Mouse (Mus musculus) cerebellum, adult 2 months (tissue): ENCODE data around the gene Krt80. TPM values are rescaled to one million over a fixed set of nuclear protein-coding genes. Genes with fewer than 3 reads are reported as not detected.
A peak's percentile ranks its signal among the peaks of the same experiment; 100 is the strongest.

Experiments used
- DNase-seq, 2 experiments: peaks; one replicate each; pipeline ENCODE4 v3.0.0; 2021
- H3K27ac ChIP-seq: fragments of 200-500 bp; 2 replicates; pipeline ENCODE4 v1.5.1; 2012; ENCODE audit warnings: low read length, control low read depth, inconsistent platforms; ENCODE audit not compliant: insufficient read depth
- H3K27me3 ChIP-seq: fragments of 200-500 bp; 2 replicates; pipeline ENCODE4 v1.6.1; 2012; ENCODE audit warnings: inconsistent platforms, mild to moderate bottlenecking, low read length, moderate library complexity; ENCODE audit not compliant: control insufficient read depth, insufficient read depth
- H3K4me1 ChIP-seq: fragments of 200-500 bp; 2 replicates; pipeline ENCODE4 v1.6.1; 2011; ENCODE audit warnings: low read length; ENCODE audit not compliant: control insufficient read depth, insufficient read depth
- H3K4me3 ChIP-seq: fragments of 200-500 bp; replicated peaks from 2 replicates; pipeline ENCODE3; 2011; ENCODE audit warnings: mild to moderate bottlenecking, low read depth, low read length, control low read depth; ENCODE audit not compliant: insufficient read depth
- CTCF ChIP-seq: fragments of 200-500 bp; IDR thresholded peaks from 2 replicates; pipeline ENCODE4 v1.5.1; 2011; ENCODE audit warnings: low read depth, mild to moderate bottlenecking, control low read depth, low read length, moderate library complexity, borderline replicate concordance; ENCODE audit not compliant: insufficient read depth
- POLR2A ChIP-seq: fragments of 200-500 bp; IDR thresholded peaks from 2 replicates; pipeline ENCODE4 v1.6.1; 2011; ENCODE audit warnings: low read length, control low read depth, borderline replicate concordance; ENCODE audit not compliant: insufficient read depth
- WGBS: fragments of 180-500 bp; shearing (Covaris S2); methylation state at CpG from one replicate; pipeline ENCODE4 v1.1.7; 2018; 5-methylcytosine and 5-hydroxymethylcytosine counted together
- polyA plus RNA-seq: library from polyadenylated mRNA; depleted of rRNA; stranded (reverse); fragments of >200 nt; gene quantifications from 2 replicates; pipeline ENCODE4 v1.2.3, GENCODE M21; 2012

Krt80 gene
- polyA plus RNA-seq, 1 experiment, result 0.05 TPM

DNA sequence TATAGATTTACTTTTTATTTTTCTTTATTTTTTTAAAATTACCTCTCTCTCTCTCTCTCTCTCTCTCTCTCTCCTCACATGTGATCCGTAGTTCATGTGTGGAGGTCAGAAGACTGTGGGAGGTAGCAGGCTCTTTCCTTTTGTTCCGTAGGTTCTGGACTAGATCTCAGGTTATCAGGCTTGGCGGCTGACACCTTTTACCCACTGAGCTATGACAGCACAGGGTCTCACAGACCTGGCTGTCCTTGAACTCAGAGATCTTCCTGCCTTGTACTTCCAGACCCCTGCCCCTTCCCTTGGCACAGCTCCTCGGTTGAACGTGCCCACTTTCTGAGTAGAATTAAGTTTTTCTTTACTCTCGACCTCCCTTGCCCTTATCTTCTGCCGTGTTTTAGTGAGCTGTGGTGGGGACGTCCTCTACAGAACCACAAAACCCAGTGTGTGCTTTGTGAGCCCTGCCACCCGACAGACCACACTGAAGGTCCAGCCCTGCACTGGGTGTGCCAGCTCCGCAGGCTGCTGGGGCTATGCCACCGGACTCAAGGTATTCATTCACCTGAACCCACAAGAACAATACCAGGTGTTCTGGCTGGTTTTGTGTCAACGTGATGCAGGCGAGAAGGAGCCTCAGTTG is 53.6 kb downstream of the Krt80 start:
- Histone ChIP-seq H3K4me3 (no peak overlapping the region), H3K27ac (no peak overlapping the region), H3K4me1 (no peaks in the 10 kb centered on the region), H3K27me3 (no peaks in the 10 kb centered on the region)
- 54% methylated on average over 13 of the region's 13 CpGs for WGBS
- TF ChIP-seq CTCF, result no peak
- no peak for TF ChIP-seq POLR2A
- no peak for DNase-seq

DNA sequence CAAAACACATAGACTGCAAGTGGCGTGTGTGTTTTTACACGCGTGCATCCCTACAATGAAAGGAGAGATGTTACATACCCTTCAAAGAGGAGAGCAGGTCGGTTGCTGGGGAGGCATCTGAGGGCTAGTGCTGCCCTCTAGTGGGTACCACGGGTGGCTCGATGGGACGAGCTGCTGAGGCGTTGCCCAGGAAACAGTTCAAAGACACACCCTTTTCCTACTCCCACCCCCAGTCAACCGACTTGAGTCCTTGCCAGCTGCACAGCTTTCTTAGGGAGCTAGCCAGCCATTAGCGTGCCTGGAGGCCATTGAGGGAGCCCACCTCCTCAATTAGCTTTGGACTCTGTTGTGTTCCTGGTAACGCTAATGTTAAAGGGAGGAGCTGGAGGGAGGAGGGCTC is 54.1 kb downstream of the Krt80 start:
- H3K27me3 ChIP-seq, result no peaks in the 10 kb centered on the region
- TF ChIP-seq CTCF (peak; percentile 92), POLR2A (no peak)
- WGBS, result 3% methylated on average over 11 of the region's 11 CpGs
- no peak overlapping the region for H3K27ac ChIP-seq
- no peaks in the 10 kb centered on the region for H3K4me1 ChIP-seq
- peak overlapping the region; percentile 46 for H3K4me3 ChIP-seq
- DNase-seq, result peak; percentile 65 to 75

DNA sequence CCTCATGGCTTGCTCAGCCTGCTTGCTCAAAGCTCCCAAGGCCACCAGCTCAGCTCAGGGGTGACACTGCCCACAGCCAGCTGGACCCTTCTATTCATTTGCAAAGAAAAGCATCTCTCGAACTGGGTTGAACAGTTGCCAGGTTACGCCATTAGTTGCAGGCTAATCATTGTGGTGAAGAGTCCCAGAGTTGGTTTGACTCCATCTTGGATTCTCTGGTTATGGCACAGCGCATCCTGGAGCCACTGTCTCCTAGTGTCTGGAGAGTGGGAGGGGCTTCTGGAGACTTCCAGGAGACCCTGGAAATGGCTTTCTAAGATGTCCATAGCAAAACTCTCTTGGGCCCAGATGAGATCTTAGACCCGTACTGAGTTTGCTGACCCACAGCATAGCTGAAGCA is 54.6 kb downstream of the Krt80 start:
- no peak overlapping the region for H3K27ac ChIP-seq
- 66% methylated on average over 4 of the region's 4 CpGs for WGBS
- H3K4me3 ChIP-seq, result no peak overlapping the region
- TF ChIP-seq POLR2A (no peak), CTCF (no peak)
- no peaks in the 10 kb centered on the region for H3K4me1 ChIP-seq
- no peaks in the 10 kb centered on the region for H3K27me3 ChIP-seq
- DNase-seq, result no peak

- no peak for DNase-seq
- 88% methylated on average over 6 of the region's 6 CpGs for WGBS
- Histone ChIP-seq H3K4me3 (no peak overlapping the region), H3K4me1 (no peaks in the 10 kb centered on the region), H3K27me3 (no peaks in the 10 kb centered on the region), H3K27ac (no peak overlapping the region)
- TF ChIP-seq CTCF, result no peak
- no peak for TF ChIP-seq POLR2A
Observed at GRCm38 (mm10) chr15:101312006-101312405, 58.0 kb downstream of the Krt80 start.

GRCm38 (mm10) chr15:101311087-101311770 is 58.7 kb downstream of the Krt80 start:
- no peaks in the 10 kb centered on the region for H3K4me1 ChIP-seq
- no peaks in the 10 kb centered on the region for H3K27me3 ChIP-seq
- TF ChIP-seq CTCF (no peak), POLR2A (no peak)
- DNase-seq, result no peak
- WGBS, result 16% methylated on average over 10 of the region's 15 CpGs
- H3K4me3 ChIP-seq, result no peak overlapping the region
- no peak overlapping the region for H3K27ac ChIP-seq

DNA sequence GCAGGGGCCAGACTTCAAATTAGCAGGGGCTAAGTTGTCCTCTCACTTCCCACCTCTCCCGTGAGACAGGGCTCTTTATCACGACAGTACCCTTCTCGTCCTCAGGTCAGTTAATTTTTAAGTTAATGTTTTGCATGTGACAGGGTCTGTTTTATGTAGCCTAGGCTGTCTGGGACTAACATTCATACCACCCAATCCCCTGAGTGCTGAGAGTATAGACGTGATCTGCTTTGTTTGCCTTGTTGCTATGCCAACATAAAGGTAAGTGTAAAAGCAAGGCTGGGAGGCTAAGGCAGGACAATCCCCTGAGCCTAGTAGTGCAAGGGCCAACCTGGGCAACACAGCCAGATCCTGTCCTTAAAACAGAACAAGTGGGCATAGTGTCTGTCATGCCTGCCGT is 60.5 kb downstream of the Krt80 start:
- 72% methylated on average over 5 of the region's 5 CpGs for WGBS

GRCm38 (mm10) chr15:101308440-101309348 is 61.3 kb downstream of the Krt80 start:
- no peaks in the 10 kb centered on the region for H3K4me1 ChIP-seq
- H3K4me3 ChIP-seq, result no peak overlapping the region
- no peaks in the 10 kb centered on the region for H3K27me3 ChIP-seq
- no peak for TF ChIP-seq POLR2A
- no peak for TF ChIP-seq CTCF
- WGBS, result 76% methylated on average over 13 of the region's 13 CpGs
- DNase-seq, result no peak
- H3K27ac ChIP-seq, result no peak overlapping the region

More for the DNA sequence above, 60.5 kb downstream of the Krt80 start:
- Histone ChIP-seq H3K27ac (no peak overlapping the region), H3K27me3 (no peaks in the 10 kb centered on the region), H3K4me3 (no peak overlapping the region), H3K4me1 (no peaks in the 10 kb centered on the region)
- no peak for TF ChIP-seq CTCF
- TF ChIP-seq POLR2A, result no peak
- no peak for DNase-seq

DNA sequence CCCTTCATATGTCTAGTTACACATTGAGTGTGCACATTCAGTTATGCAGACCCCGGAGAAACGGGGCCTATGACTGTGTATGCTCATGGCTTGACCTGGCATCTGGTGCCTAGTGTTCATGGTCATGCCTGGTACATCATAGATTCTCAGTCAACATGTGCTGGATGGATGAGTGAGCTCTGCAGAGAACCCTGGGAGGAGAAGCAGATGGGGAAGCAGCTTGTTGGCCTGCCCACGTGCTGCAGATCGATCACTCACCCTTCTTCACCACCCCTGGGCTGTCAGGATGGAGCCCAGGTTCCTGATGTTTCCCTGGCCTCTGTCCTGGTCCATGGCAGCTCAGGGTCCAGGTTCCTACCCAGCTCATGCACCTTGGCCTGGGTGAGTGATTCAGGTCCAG is 63.5 kb downstream of the Krt80 start:
- no peak for DNase-seq
- TF ChIP-seq CTCF, result no peak
- no peak for TF ChIP-seq POLR2A

More for the DNA sequence above, 63.5 kb downstream of the Krt80 start:
- Histone ChIP-seq H3K4me3 (no peak overlapping the region), H3K4me1 (no peaks in the 10 kb centered on the region), H3K27me3 (no peaks in the 10 kb centered on the region), H3K27ac (no peak overlapping the region)
- 55% methylated on average over 4 of the region's 4 CpGs for WGBS
